Mouse (Mus musculus) heart, postnatal 0 days (tissue): ENCODE measurements around the gene Tle3.

Experiments used
- CTCF ChIP-seq: IDR thresholded peaks from 2 replicates; pipeline ENCODE4 v1.5.1; 2016; ENCODE audit warnings: antibody characterized with exemption, control low read depth, low read depth
- EP300 ChIP-seq: IDR thresholded peaks from 2 replicates; pipeline ENCODE4 v1.6.1; 2016; ENCODE audit warnings: antibody characterized with exemption, low read depth

DNA sequence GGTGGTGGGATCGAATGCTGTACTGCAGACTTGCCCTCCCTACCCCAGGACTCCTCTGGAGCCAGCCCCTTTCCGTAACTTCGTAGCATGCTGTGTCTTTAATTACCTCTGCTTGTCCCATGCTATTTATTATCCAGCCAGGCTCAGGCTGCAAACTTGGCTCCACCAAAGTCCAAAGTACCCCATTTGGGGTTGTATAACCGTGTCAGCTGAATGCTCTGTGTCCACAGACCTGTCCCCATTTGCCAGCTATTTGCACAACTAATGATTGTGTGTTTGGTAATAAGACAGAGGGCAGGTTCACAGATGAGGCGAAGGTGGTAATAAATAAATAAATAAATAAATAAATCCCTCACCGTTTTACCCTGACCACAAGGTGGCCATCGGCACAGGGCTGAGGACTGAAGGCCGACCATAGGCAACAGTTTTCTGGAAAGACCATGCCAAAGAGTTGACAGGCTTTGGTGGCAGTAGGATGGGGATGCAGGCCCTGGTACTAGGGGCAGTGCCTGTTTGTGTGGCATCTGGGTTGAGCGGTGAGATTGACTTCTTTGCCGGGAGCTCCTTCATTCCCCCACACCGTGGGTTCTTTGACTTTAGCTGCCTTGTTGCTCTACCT is 7.0 kb downstream of the Tle3 start:
- TF ChIP-seq CTCF (no peak), EP300 (no peak)
